Mouse (Mus musculus): Measurements from ENCODE around the gene Nisch. TPM values are rescaled to one million over a fixed set of nuclear protein-coding genes. Genes with fewer than 3 reads are reported as not detected.

Gene Nisch
- 333 to 346 TPM (median 340 TPM) in 4 replicates for total RNA-seq (2023; ENCODE audit: inconsistent age)

GRCm38 (mm10) chr14:31216846-31217245 is at the start of gene Nisch:
TSS of gene Nisch (minus strand) at chr14:31216946.

GRCm38 (mm10) chr14:31251084-31251604 is 34.4 kb upstream of the Nisch start, which contains the start of the genes Phf7 and Bap1:
TSS of gene Phf7 (minus strand) at chr14:31251317.
TSS of gene Bap1 (plus strand) at chr14:31251450.

DNA sequence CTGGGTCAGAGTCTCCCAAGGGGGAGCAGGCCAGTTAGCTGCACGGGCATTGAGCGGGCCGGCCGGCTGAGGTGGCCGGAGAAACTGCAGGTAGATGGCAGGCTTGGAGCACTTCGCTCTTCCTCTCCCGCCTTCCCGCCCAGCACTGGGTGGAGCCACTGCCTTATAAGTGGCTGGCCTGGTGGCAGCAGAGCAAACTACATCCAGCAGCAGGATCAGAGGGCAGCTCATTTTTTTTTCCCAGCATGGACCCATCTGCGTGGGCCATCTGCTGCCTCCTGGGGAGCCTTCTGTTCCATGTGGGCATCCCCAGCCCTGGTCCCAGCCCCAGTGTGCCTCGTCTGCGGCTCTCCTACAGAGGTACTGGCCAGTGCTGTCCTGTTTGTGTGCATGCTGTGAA is 920 bp upstream of the Nisch start, which contains the start of gene Sema3g:
Sema3g (plus strand) TSS at position 195 of the 400 bp plus-strand sequence.

DNA sequence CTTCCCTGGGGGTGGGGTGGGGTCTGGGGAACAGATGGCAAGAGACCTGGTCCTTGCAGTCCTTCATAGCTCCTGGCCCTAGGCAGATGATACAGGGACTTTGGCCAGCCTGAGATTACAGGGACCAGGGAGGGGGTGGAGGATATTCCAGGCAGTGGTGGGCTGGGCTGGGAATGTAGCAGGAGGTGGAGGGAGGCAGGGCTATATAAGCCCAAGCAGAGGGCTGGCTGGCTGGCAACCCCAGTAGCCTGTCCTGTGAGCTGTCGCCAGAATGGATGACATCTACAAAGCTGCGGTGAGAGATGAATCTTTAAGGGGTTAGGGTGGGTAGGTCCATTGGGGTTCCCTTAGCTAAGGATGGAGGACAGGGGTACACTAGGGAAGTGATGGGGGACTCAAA is 8.7 kb downstream of the Nisch start, which contains the start of gene Tnnc1:
Tnnc1 (plus strand) TSS at position 229 of the 400 bp plus-strand sequence.

GRCm38 (mm10) chr14:31168425-31168824 is 48.3 kb downstream of the Nisch start, which contains the start of gene Stab1:
TSS of gene Stab1 (minus strand) at chr14:31168641.

GRCm38 (mm10) chr14:31130236-31131220 is 86.2 kb downstream of the Nisch start, which contains the start of gene Nt5dc2:
TSS of gene Nt5dc2 (plus strand) at chr14:31131053.

DNA sequence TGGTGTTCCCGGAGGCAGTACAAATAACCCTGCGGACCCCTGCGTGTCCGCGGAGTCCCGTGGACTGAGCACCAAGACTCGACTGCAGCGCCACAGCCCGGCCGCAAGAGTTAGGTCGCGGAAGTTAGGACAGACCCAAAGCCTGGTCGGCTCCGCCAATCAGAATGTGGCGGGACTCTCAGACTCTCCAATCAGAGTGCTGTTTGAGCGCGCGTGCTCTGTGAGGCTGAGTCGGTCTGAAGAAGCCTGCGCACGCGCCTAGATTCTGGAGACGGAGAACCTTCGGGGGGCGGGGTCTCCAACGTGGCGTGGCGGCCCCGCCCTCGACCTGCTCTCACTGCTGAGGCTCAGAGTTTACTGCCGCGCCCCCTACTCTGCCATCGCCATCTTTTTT is 87.9 kb downstream of the Nisch start, which contains the start of gene Smim4:
Smim4 (minus strand) TSS at position 131 of the 394 bp plus-strand sequence.

Other genes with a start within 250 kb of the Nisch start
- gene Glt8d1, start 215.5 kb downstream of the Nisch start, total RNA-seq (2023; ENCODE audit: inconsistent age) = 12.7 to 14.4 TPM (median 13.7 TPM) in 4 replicates
- 65.2 to 95.5 TPM (median 75.3 TPM) in 4 replicates for gene Spcs1, start 215.3 kb downstream of the Nisch start, total RNA-seq (2023; ENCODE audit: inconsistent age)
- 75.0 to 87.2 TPM (median 79.0 TPM) in 4 replicates for gene Pbrm1, start 197.8 kb downstream of the Nisch start, total RNA-seq (2023; ENCODE audit: inconsistent age)
- gene Gnl3, start 197.8 kb downstream of the Nisch start, total RNA-seq (2023; ENCODE audit: inconsistent age) = 492 to 523 TPM (median 508 TPM) in 4 replicates
- 29.5 to 36.6 TPM (median 32.7 TPM) in 4 replicates for gene Smim4, start 88.0 kb downstream of the Nisch start, total RNA-seq (2023; ENCODE audit: inconsistent age)
- gene Nt5dc2, start 85.9 kb downstream of the Nisch start, total RNA-seq (2023; ENCODE audit: inconsistent age) = 0.90 to 2.2 TPM (median 1.5 TPM) in 4 replicates
- 0.60 to 1.9 TPM (median 0.69 TPM) in 4 replicates for gene Stab1, start 48.3 kb downstream of the Nisch start, total RNA-seq (2023; ENCODE audit: inconsistent age)
- gene Tnnc1, start 8.6 kb downstream of the Nisch start, total RNA-seq (2023; ENCODE audit: inconsistent age) = not detected in 4 replicates
- 0.16 to 0.21 TPM (median 0.21 TPM) in 3 of 4 replicates, not detected in the other for gene Sema3g, start 914 bp upstream of the Nisch start, total RNA-seq (2023; ENCODE audit: inconsistent age)
- gene Phf7, start 34.4 kb upstream of the Nisch start, total RNA-seq (2023; ENCODE audit: inconsistent age) = 13.3 to 16.2 TPM (median 15.3 TPM) in 4 replicates
- 117 to 125 TPM (median 123 TPM) in 4 replicates for gene Bap1, start 34.5 kb upstream of the Nisch start, total RNA-seq (2023; ENCODE audit: inconsistent age)
- 0.15 to 0.36 TPM (median 0.24 TPM) in 4 replicates for gene Dnah1, start 107.0 kb upstream of the Nisch start, total RNA-seq (2023; ENCODE audit: inconsistent age)
- gene Capn7, start 119.7 kb upstream of the Nisch start, total RNA-seq (2023; ENCODE audit: inconsistent age) = 47.8 to 54.0 TPM (median 51.6 TPM) in 4 replicates
- 263 to 304 TPM (median 276 TPM) in 4 replicates for gene Sh3bp5, start 219.1 kb upstream of the Nisch start, total RNA-seq (2023; ENCODE audit: inconsistent age)

All from B cell, adult (primary cell).